Mouse (Mus musculus) left cerebral cortex, adult 2 months (tissue): ENCODE measurements at regions not wholly inside any gene's neighbourhood (a gene's known extent, or its start where the extent isn't known, plus 50 kb on each side); places are given as distances from the start of the nearest gene placed in this dataset.

Experiments
- DNase-seq, 2 experiments: peaks; one replicate each; pipeline ENCODE4 v3.0.0; 2021 to 2022; ENCODE audit warnings: low spot score in 2 of 2, mixed read lengths in 1 of 2; ENCODE audit errors: extremely low spot score in 1 of 2
- H3K27ac ChIP-seq: fragments of 200-600 bp; 2 replicates; pipeline ENCODE4 v1.8.1; 2022
- H3K4me3 ChIP-seq: fragments of 200-600 bp; 2 replicates; pipeline ENCODE4 v1.8.1; 2022
- CTCF ChIP-seq: fragments of 200-600 bp; IDR thresholded peaks from 2 replicates; pipeline ENCODE4 v1.8.1; 2022; ENCODE audit warnings: antibody characterized with exemption, mild to moderate bottlenecking, moderate library complexity
- intact Hi-C: fragments of 180-260 bp; cut with DNase I; formaldehyde crosslinking; loops from one replicate; pipeline ENCODE4 v1.15.1; 2025

DNA sequence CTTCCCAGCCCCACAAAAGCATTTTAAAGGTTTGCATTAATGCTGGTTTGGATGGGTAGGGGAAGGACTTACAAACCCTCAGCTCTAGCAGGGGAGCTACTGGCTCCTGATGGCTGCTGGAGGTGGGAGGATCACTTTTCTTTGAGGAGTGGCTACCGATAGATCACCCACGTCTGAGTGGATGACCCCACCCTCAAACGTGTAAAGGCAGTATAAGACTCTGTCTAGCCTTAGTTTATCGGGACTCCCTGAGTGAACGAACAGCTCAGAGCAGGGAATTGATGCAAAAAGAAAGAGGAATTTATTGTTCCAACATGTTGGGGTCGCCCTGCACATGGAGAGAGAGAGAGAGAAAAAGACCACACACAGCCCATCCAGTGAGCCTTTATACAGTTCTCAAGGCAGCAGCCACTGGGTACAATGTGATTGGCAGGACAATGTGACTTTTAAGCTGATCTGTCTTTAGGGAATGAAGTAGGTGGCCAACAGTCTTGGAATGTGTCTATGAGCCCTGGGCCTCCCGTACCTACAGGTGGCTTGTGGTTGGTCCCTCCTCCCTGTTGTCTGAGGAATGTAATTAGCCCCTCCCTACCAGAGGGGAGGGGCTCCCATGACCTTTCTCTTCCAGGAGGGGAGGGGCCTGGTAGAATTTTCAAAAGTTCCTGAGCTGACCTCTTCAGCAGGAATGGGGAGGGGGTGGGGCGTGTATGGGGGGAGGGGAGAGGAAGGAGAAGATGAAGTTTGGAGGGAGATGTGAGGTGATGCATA lies 108.7 kb upstream of the Tmem150c start:
- Histone ChIP-seq H3K4me3 (no peak overlapping the region), H3K27ac (no peak overlapping the region)
- intact Hi-C loops = no loop called here
- TF ChIP-seq CTCF = no peak
- no peak for DNase-seq

GRCm38 (mm10) chr5:100266671-100267510 lies 107.3 kb upstream of the Tmem150c start:
- DNase-seq = no peak
- Histone ChIP-seq H3K27ac (no peak overlapping the region), H3K4me3 (no peak overlapping the region)
- no peak for TF ChIP-seq CTCF
- intact Hi-C loops = no loop called here

DNA sequence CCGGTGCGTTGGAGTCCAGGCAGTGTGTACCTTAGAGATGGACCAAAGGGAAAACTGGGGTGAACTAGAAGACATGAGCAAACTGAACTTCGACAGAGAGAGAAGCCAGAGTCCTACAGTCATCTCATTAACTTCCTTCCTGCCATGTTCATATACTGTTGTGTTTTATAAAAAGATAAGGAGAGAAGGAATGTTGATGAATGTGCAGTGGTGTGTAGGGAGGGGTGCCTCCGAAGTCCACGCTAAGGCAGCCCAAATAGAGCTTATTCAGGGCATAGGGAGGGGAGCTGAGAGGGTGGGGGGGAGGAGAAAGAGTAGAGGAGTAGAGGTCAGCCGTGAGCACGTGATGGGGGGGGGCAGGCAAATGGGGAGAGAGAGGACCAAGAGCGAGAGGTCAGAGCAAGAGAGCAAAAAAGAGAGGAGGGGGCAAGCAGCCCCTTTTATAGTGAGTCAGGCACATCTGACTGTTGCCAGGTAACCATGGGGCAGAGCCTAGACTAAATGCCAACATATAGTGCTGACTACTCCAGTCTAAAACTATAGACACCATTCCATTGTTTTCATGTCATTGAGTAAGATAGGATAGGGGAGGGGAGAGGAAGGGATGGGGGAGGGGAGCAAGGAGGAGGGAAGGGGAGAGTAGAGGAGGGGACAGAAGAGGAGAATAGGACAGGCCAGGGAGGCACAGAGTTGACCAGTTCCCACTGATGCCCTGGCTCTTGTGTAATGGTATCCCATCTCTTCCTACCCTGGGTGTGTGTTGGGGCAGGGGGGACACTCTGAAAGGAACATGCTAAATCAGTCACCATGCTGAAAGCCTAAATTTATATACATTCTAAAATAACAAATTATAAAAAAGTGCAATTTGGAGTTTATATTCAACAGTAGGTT lies 100.4 kb upstream of the Tmem150c start:
- intact Hi-C loops = no loop called here
- Histone ChIP-seq H3K27ac (no peak overlapping the region), H3K4me3 (no peak overlapping the region)
- no peak for DNase-seq
- TF ChIP-seq CTCF = no peak

- Histone ChIP-seq H3K27ac (no peak overlapping the region), H3K4me3 (no peak overlapping the region)
- no peak for TF ChIP-seq CTCF
- DNase-seq = no peak
- intact Hi-C loops = no loop called here
Observed at GRCm38 (mm10) chr5:100258952-100259710, 99.5 kb upstream of the Tmem150c start.

DNA sequence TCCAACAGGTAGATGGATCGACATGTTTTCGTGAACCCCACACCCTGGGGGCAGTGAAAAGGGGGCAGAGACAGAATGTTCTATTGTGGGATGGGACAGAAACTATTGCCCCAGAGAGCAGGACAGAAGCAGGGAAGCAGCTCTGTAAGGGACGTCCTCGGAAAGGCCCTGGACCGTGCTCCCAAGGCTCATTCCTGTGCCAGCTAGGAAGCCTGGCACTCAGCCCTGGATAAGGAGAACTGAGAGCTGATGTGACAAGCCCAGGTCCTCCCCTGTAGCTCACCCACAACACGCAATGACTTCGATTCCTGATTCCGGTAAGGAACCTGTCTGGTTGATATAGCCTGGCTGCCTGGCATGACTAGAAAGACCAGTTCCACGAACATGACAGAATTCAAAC lies 95.7 kb upstream of the Tmem150c start:
- no peak overlapping the region for H3K4me3 ChIP-seq
- no peak for TF ChIP-seq CTCF
- intact Hi-C loops = no loop called here
- no peak for DNase-seq
- H3K27ac ChIP-seq = no peak overlapping the region

- Histone ChIP-seq H3K27ac (no peak overlapping the region), H3K4me3 (no peak overlapping the region)
- TF ChIP-seq CTCF = no peak
- DNase-seq = no peak
- intact Hi-C loops = no loop called here
Observed at GRCm38 (mm10) chr5:100252036-100252435, 92.4 kb upstream of the Tmem150c start.

GRCm38 (mm10) chr5:100249757-100250156 lies 90.1 kb upstream of the Tmem150c start:
- Histone ChIP-seq H3K27ac (no peak overlapping the region), H3K4me3 (no peak overlapping the region)
- intact Hi-C loops = no loop called here
- peak; percentile 60 for TF ChIP-seq CTCF
- DNase-seq = no peak

DNA sequence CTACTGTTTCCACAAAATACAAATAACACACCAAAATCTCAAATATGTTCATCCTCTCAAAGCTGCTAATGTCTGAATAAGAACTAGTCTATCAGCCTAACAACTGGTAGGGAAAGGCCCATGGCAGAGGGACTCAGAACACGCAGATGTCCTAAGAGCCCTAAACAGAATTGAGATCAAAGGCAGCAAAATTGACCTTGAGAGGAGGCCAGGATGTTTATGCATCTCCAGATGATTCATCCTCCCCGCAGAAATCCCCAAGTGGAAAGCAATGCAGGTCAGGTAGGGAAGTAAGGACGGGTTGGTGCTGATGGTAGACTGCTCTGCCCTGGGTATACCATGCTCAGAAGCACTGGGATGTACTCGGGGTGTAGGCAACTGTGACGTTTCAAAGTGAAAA lies 89.0 kb upstream of the Tmem150c start:
- Histone ChIP-seq H3K27ac (no peak overlapping the region), H3K4me3 (no peak overlapping the region)
- DNase-seq = no peak
- no peak for TF ChIP-seq CTCF
- intact Hi-C loops = no loop called here

- DNase-seq = no peak
- H3K27ac ChIP-seq = no peak overlapping the region
- intact Hi-C loops = no loop called here
- H3K4me3 ChIP-seq = no peak overlapping the region
- no peak for TF ChIP-seq CTCF
Observed at GRCm38 (mm10) chr5:100246709-100247108, 87.1 kb upstream of the Tmem150c start.

DNA sequence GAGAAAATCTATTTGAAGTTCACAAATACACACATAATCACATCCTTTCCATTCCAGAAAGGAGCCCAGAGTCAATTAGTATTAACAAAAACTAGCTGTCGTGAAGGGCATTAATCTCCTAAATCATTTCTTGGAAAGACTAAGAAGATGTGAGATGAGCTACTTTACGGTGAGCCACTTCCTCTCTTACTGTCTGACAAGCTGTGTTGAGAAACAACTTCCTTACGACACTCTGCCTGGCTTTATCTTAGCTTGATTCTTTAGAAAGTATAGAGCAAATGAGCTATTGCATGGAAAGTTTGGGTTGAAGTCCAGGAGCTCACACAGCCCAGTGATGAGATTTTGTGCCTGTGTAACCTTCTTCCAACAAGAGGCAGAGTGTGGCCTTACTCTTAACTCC lies 85.2 kb upstream of the Tmem150c start:
- no peak overlapping the region for H3K4me3 ChIP-seq
- no peak overlapping the region for H3K27ac ChIP-seq
- intact Hi-C loops = no loop called here
- DNase-seq = no peak
- TF ChIP-seq CTCF = no peak

- no peak overlapping the region for H3K27ac ChIP-seq
- no peak overlapping the region for H3K4me3 ChIP-seq
- peak; percentile 77 for TF ChIP-seq CTCF
- intact Hi-C loops = loop anchor here (1.0 kb wide), 3 partner anchors 74 to 171 kb away; no protein-coding TSS in a partner anchor
- peak; percentile 48 to 53 for DNase-seq
Observed at GRCm38 (mm10) chr5:100240876-100241275, 81.3 kb upstream of the Tmem150c start.
